Mouse (Mus musculus) forebrain, embryonic 10.5 days (tissue): Measurements from ENCODE around the gene Ctnnb1. TPM values are rescaled to one million over a fixed set of nuclear protein-coding genes. Genes with fewer than 3 reads are reported as not detected.

Experiments used
- DNase-seq: peaks from one replicate; pipeline ENCODE4 v3.0.0-alpha.2; 2017; ENCODE audit warnings: low spot score; ENCODE audit errors: extremely low spot score
- H3K27ac ChIP-seq: fragments of 300-500 bp; sonication (generic); 2 replicates; pipeline ENCODE4 v1.5.1; 2016; ENCODE audit warnings: mild to moderate bottlenecking
- H3K27me3 ChIP-seq: fragments of 300-500 bp; sonication (generic); 2 replicates; pipeline ENCODE4 v1.6.1; 2016; ENCODE audit warnings: mild to moderate bottlenecking; ENCODE audit not compliant: poor library complexity, severe bottlenecking
- H3K36me3 ChIP-seq: fragments of 300-500 bp; sonication (generic); replicated peaks from 2 replicates; pipeline ENCODE4 v1.6.1; 2016; ENCODE audit warnings: mild to moderate bottlenecking, moderate library complexity
- H3K4me1 ChIP-seq: fragments of 300-500 bp; sonication (generic); 2 replicates; pipeline ENCODE4 v1.6.1; 2016
- H3K4me3 ChIP-seq: fragments of 300-500 bp; sonication (generic); 2 replicates; pipeline ENCODE4 v1.5.1; 2016; ENCODE audit warnings: mild to moderate bottlenecking, moderate library complexity
- H3K9me3 ChIP-seq: fragments of 300-500 bp; sonication (generic); 2 replicates; pipeline ENCODE4 v1.6.1; 2016; ENCODE audit warnings: mild to moderate bottlenecking, moderate library complexity
- WGBS: fragments of 180-500 bp; shearing (Covaris S2); methylation state at CpG from one replicate; pipeline ENCODE4 v1.1.7; 2016; 5-methylcytosine and 5-hydroxymethylcytosine counted together
- polyA plus RNA-seq: library from polyadenylated mRNA; unstranded; fragments of >200 nt; fragmentation: Nextera tagmentation; extraction: Ambion mirVana; gene quantifications from 2 replicates; pipeline ENCODE4 v1.2.1, GENCODE M21; 2016

Gene Ctnnb1
- polyA plus RNA-seq, 1 experiment from 2014 or later: 664 TPM

DNA sequence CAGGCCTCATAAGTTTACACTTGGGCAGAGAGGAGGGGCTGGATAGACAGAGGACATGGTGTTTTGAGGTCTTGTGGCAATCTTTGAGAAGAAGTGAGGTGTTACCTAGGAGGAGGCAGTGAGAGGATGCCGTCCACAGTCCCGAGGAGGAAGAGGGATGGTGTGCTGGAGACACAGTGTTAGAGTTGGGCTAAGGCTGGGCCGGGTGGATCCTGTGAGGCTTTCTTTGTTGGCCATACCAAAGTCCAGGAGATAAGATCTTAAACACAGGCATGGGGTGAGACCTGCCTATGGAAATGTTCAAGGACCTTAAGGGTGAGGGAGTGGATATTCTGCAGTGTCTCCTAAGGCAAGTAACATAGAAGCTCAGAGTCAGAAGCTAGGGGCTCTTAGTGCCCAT is 22.9 kb downstream of the Ctnnb1 start:
- Histone ChIP-seq H3K4me1 (peaks cover 13% of the 10 kb centered on the region), H3K4me3 (no peak overlapping the region), H3K27ac (no peak overlapping the region), H3K27me3 (no peaks in the 10 kb centered on the region), H3K36me3 (peaks cover 85% of the 10 kb centered on the region), H3K9me3 (no peaks in the 10 kb centered on the region)
- no peak for DNase-seq
- 90% methylated on average over 3 of the region's 3 CpGs for WGBS

DNA sequence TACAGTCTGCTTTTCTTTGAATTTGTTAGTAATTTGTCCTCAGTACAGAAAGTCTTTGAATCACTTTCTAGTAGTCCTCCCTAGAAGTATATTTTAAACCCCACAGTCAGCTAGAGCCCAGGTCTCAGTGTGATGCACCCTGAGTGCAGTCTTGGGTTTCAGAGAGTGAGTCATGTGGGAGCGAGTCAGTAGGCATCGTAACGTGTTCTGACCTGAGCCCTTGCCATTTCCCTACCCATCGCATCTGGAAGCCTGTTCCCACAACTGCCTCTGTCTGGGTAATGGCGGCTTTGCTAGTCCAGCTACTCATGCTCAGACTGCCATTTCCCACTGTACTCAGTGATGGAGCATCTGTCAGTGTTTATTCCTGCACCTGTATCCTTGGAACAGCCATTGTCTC is 29.0 kb downstream of the Ctnnb1 start:
- H3K4me3 ChIP-seq: no peak overlapping the region
- no peaks in the 10 kb centered on the region for H3K9me3 ChIP-seq
- H3K4me1 ChIP-seq: peaks cover 4% of the 10 kb centered on the region; the same call in 1 of the 2 replicates
- H3K27ac ChIP-seq: no peak overlapping the region
- H3K36me3 ChIP-seq: peaks cover 100% of the 10 kb centered on the region
- no peak for DNase-seq
- no peaks in the 10 kb centered on the region for H3K27me3 ChIP-seq
- WGBS: 93% methylated on average over 5 of the region's 5 CpGs

GRCm38 (mm10) chr9:120958560-120958959 is 29.5 kb downstream of the Ctnnb1 start:
- WGBS: 97% methylated on average over 6 of the region's 6 CpGs
- Histone ChIP-seq H3K27me3 (no peaks in the 10 kb centered on the region), H3K9me3 (no peaks in the 10 kb centered on the region), H3K27ac (no peak overlapping the region), H3K36me3 (peaks cover 100% of the 10 kb centered on the region), H3K4me3 (no peak overlapping the region), H3K4me1 (peaks cover 4% of the 10 kb centered on the region; the same call in 1 of the 2 replicates)
- DNase-seq: no peak

DNA sequence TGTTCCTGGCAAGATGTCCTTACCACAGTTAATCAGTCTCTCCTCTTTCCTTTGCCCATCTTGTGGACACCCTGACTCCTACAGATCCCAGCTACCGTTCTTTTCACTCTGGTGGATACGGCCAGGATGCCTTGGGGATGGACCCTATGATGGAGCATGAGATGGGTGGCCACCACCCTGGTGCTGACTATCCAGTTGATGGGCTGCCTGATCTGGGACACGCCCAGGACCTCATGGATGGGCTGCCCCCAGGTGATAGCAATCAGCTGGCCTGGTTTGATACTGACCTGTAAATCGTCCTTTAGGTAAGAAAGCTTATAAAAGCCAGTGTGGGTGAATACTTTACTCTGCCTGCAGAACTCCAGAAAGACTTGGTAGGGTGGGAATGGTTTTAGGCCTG is 30.2 kb downstream of the Ctnnb1 start:
- WGBS: 92% methylated on average over 4 of the region's 4 CpGs
- H3K27me3 ChIP-seq: no peaks in the 10 kb centered on the region

GRCm38 (mm10) chr9:120960611-120961010 is 31.6 kb downstream of the Ctnnb1 start:
- H3K4me3 ChIP-seq: no peak overlapping the region
- 88% methylated on average over 4 of the region's 4 CpGs for WGBS
- H3K9me3 ChIP-seq: no peaks in the 10 kb centered on the region
- DNase-seq: no peak
- H3K27ac ChIP-seq: no peak overlapping the region
- peaks cover 100% of the 10 kb centered on the region for H3K36me3 ChIP-seq
- H3K4me1 ChIP-seq: peaks cover 4% of the 10 kb centered on the region; the same call in 1 of the 2 replicates
- H3K27me3 ChIP-seq: no peaks in the 10 kb centered on the region

More for the DNA sequence above, 30.2 kb downstream of the Ctnnb1 start:
- Histone ChIP-seq H3K4me3 (no peak overlapping the region), H3K9me3 (no peaks in the 10 kb centered on the region), H3K4me1 (peaks cover 4% of the 10 kb centered on the region; the same call in 1 of the 2 replicates), H3K27ac (no peak overlapping the region), H3K36me3 (peaks cover 100% of the 10 kb centered on the region)
- no peak for DNase-seq

- no peaks in the 10 kb centered on the region for H3K9me3 ChIP-seq
- DNase-seq: no peak
- no peak overlapping the region for H3K27ac ChIP-seq
- no peaks in the 10 kb centered on the region for H3K27me3 ChIP-seq
- peaks cover 100% of the 10 kb centered on the region for H3K36me3 ChIP-seq
- 86% methylated on average over 3 of the region's 3 CpGs for WGBS
- H3K4me1 ChIP-seq: peaks cover 4% of the 10 kb centered on the region; the same call in 1 of the 2 replicates
- no peak overlapping the region for H3K4me3 ChIP-seq
Observed at GRCm38 (mm10) chr9:120961466-120961865, 32.5 kb downstream of the Ctnnb1 start.

DNA sequence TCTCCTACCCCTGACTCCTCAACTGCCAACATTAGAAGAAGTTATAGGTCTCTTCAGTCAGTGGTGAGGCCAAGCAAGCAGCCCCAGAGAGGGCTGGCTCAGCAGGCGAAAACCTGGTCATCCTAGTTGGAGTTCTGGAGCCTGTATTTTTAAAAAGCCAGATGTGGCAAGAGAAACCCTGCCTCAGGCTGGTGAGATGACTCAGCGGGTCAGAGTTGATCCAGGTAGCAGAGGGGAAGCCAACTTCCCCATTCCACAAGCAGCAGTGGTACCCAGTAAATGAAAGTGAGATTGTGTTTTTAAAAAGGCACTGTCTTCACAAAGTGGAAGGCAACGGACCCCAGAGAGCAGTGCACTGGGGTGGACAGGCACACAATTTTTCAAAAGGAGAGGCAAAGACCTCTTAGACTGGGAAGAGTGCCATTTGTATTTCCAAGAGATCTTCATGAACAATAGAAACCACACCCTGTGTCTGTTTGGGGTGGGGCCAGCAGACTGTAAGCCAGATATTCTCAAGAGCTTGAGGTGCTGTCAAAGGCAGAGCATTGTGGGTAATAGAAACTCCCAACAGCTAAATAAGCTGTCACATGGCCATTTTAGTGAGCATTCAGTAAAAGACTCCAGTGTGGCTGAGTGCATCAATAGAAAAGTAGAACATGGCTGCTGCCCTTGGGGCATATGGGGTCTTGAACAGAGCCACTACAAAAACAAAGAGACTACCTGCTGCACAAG is 33.1 kb downstream of the Ctnnb1 start:
- H3K4me1 ChIP-seq: peaks cover 4% of the 10 kb centered on the region; the same call in 1 of the 2 replicates
- H3K4me3 ChIP-seq: no peak overlapping the region
- no peak overlapping the region for H3K27ac ChIP-seq
- no peaks in the 10 kb centered on the region for H3K9me3 ChIP-seq
- no peaks in the 10 kb centered on the region for H3K27me3 ChIP-seq
- WGBS: 91% methylated on average over 3 of the region's 3 CpGs
- peaks cover 100% of the 10 kb centered on the region for H3K36me3 ChIP-seq
- DNase-seq: no peak

- Histone ChIP-seq H3K36me3 (peaks cover 99% of the 10 kb centered on the region), H3K27ac (no peak overlapping the region)
- 96% methylated on average over 4 of the region's 4 CpGs for WGBS
Observed at GRCm38 (mm10) chr9:120963104-120963503, 34.1 kb downstream of the Ctnnb1 start.

DNA sequence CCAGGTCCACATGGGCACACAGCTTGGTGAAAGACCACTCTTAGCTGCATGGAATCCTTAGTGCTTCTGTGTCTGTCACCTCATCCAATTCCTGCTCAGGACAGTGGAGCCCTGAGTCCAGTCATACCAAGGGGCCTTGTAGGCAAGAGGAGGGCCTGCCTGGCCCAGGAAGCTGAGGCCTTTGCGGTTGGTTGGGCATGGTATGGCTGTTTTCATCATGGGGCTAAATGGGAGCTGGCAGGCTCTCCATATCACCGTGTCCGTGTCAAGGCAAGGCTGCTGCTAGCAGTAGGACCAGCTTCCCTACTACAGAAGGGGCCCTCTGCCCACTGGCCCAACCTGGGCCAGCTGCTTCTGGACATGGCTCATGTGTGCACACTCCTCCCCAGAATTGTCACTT is 34.7 kb downstream of the Ctnnb1 start:
- Histone ChIP-seq H3K9me3 (no peaks in the 10 kb centered on the region), H3K27ac (no peak overlapping the region), H3K36me3 (peaks cover 99% of the 10 kb centered on the region), H3K4me1 (peaks cover 4% of the 10 kb centered on the region; the same call in 1 of the 2 replicates), H3K27me3 (no peaks in the 10 kb centered on the region), H3K4me3 (no peak overlapping the region)
- DNase-seq: no peak
- 94% methylated on average over 3 of the region's 3 CpGs for WGBS

More at GRCm38 (mm10) chr9:120963104-120963503, 34.1 kb downstream of the Ctnnb1 start:
- Histone ChIP-seq H3K4me3 (no peak overlapping the region), H3K27me3 (no peaks in the 10 kb centered on the region), H3K4me1 (peaks cover 4% of the 10 kb centered on the region; the same call in 1 of the 2 replicates), H3K9me3 (no peaks in the 10 kb centered on the region)
- DNase-seq: no peak

- H3K36me3 ChIP-seq: peaks cover 99% of the 10 kb centered on the region
- no peak overlapping the region for H3K4me3 ChIP-seq
- 89% methylated on average over 5 of the region's 5 CpGs for WGBS
Observed at GRCm38 (mm10) chr9:120964224-120964623, 35.2 kb downstream of the Ctnnb1 start.

GRCm38 (mm10) chr9:120965007-120965406 is 36.0 kb downstream of the Ctnnb1 start:
- H3K27me3 ChIP-seq: no peaks in the 10 kb centered on the region
- H3K4me1 ChIP-seq: peaks cover 4% of the 10 kb centered on the region; the same call in 1 of the 2 replicates
- H3K4me3 ChIP-seq: no peak overlapping the region
- no peak for DNase-seq
- H3K9me3 ChIP-seq: no peaks in the 10 kb centered on the region
- H3K36me3 ChIP-seq: peaks cover 99% of the 10 kb centered on the region
- 88% methylated on average over 10 of the region's 10 CpGs for WGBS
- no peak overlapping the region for H3K27ac ChIP-seq

More at GRCm38 (mm10) chr9:120964224-120964623, 35.2 kb downstream of the Ctnnb1 start:
- H3K27ac ChIP-seq: no peak overlapping the region
- no peaks in the 10 kb centered on the region for H3K9me3 ChIP-seq
- no peaks in the 10 kb centered on the region for H3K27me3 ChIP-seq
- DNase-seq: no peak
- H3K4me1 ChIP-seq: peaks cover 4% of the 10 kb centered on the region; the same call in 1 of the 2 replicates

- Histone ChIP-seq H3K27ac (no peak overlapping the region), H3K4me3 (no peak overlapping the region), H3K27me3 (no peaks in the 10 kb centered on the region), H3K4me1 (0 out of 2 replicates have a peak, but pooled peaks cover 2% of the 10 kb centered on the region), H3K36me3 (peaks cover 29% of the 10 kb centered on the region), H3K9me3 (no peaks in the 10 kb centered on the region)
- DNase-seq: no peak
- 91% methylated on average over 6 of the region's 6 CpGs for WGBS
Observed at GRCm38 (mm10) chr9:120973026-120973515, 44.1 kb downstream of the Ctnnb1 start.

DNA sequence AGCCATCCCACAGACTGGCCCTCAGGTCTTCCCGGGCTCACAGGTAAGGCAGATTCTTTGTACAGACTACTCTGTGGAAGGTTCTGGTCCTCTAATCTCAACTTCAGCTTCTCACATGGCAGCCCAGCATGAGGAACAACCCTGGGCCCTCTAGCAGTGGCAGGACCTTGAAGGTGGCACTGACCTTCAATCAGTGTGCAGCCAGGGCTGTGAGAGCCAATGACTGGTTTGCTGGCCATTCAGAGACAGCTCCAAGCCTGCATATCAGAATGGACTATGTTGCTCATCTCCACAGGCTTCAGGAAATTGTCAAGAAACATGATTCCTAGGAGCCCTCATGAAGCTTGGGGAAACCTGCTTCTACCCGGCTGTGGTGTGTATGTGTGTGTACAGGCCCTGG is 45.2 kb downstream of the Ctnnb1 start:
- Histone ChIP-seq H3K27ac (no peak overlapping the region), H3K9me3 (no peaks in the 10 kb centered on the region), H3K36me3 (peaks cover 18% of the 10 kb centered on the region), H3K4me1 (0 out of 2 replicates have a peak, but pooled peaks cover 2% of the 10 kb centered on the region), H3K4me3 (no peak overlapping the region), H3K27me3 (no peaks in the 10 kb centered on the region)
- WGBS: 85% methylated on average over 2 of the region's 2 CpGs
- DNase-seq: no peak
